Mouse (Mus musculus) brown adipose tissue, adult 24 weeks (tissue): ENCODE results near the gene Arhgap5. TPM values are rescaled to one million over a fixed set of nuclear protein-coding genes. Genes with fewer than 3 reads are reported as not detected.
"Not testable (repeated sequence)": the region's sequence is repeated elsewhere in the genome, so short reads cannot be mapped to it uniquely, and the experiment has no call there.

Experiments
- H3K27ac ChIP-seq: fragments of 200-500 bp; replicated peaks from 2 replicates; pipeline ENCODE4 v1.5.1; 2012; ENCODE audit warnings: low read depth, mild to moderate bottlenecking, low read length
- H3K4me1 ChIP-seq: fragments of 200-500 bp; 2 replicates; pipeline ENCODE4 v1.6.1; 2012; ENCODE audit warnings: low read length, mixed read lengths; ENCODE audit not compliant: control insufficient read depth, insufficient read depth, insufficient read length
- H3K4me3 ChIP-seq: fragments of 200-500 bp; 2 replicates; pipeline ENCODE4 v1.5.1; 2012; ENCODE audit warnings: low read depth, mild to moderate bottlenecking, low read length, moderate library complexity; ENCODE audit not compliant: insufficient read depth
- polyA plus RNA-seq: library from polyadenylated mRNA; stranded (reverse); fragments of >200 nt; gene quantifications from 2 replicates; pipeline ENCODE4 v1.2.4, GENCODE M21; 2012; ENCODE audit not compliant: missing spikeins, insufficient read depth, insufficient read length

Gene Arhgap5
- polyA plus RNA-seq, 1 experiment: 97.3 TPM

- H3K4me1 ChIP-seq: no peaks in the 10 kb centered on the region
- H3K27ac ChIP-seq: no peak overlapping the region
- H3K4me3 ChIP-seq: no peak overlapping the region
These were observed 1.6 kb upstream of the Arhgap5 start for GRCm38 (mm10) chr12:52502161-52502560.

GRCm38 (mm10) chr12:52503131-52503455 lies 679 bp upstream of the Arhgap5 start:
- Histone ChIP-seq H3K27ac (peak overlapping the region; percentile 67), H3K4me3 (peak overlapping the region; percentile 70), H3K4me1 (no peaks in the 10 kb centered on the region)

- Histone ChIP-seq H3K4me3 (peak overlapping the region; percentile 72), H3K4me1 (no peaks in the 10 kb centered on the region), H3K27ac (peak overlapping the region; percentile 66)
These were observed 784 bp downstream of the Arhgap5 start for GRCm38 (mm10) chr12:52504331-52505181.

GRCm38 (mm10) chr12:52524699-52525098 lies 20.9 kb downstream of the Arhgap5 start:
- H3K27ac ChIP-seq: no peak overlapping the region
- no peak overlapping the region for H3K4me3 ChIP-seq
- no peaks in the 10 kb centered on the region for H3K4me1 ChIP-seq

- Histone ChIP-seq H3K4me1 (no peaks in the 10 kb centered on the region), H3K4me3 (no peak overlapping the region), H3K27ac (no peak overlapping the region)
These were observed 21.7 kb downstream of the Arhgap5 start for GRCm38 (mm10) chr12:52525486-52525885.

- Histone ChIP-seq H3K4me1 (no peaks in the 10 kb centered on the region), H3K4me3 (no peak overlapping the region), H3K27ac (no peak overlapping the region)
These were observed 26.0 kb downstream of the Arhgap5 start for GRCm38 (mm10) chr12:52529740-52530139.

- H3K4me3 ChIP-seq: no peak overlapping the region
- no peaks in the 10 kb centered on the region for H3K4me1 ChIP-seq
- H3K27ac ChIP-seq: no peak overlapping the region
These were observed 37.5 kb downstream of the Arhgap5 start for GRCm38 (mm10) chr12:52541294-52541693.

- H3K4me1 ChIP-seq: no peaks in the 10 kb centered on the region
- no peak overlapping the region for H3K27ac ChIP-seq
- no peak overlapping the region for H3K4me3 ChIP-seq
These were observed 40.8 kb downstream of the Arhgap5 start for GRCm38 (mm10) chr12:52544532-52544931.

GRCm38 (mm10) chr12:52552085-52552484 lies 48.3 kb downstream of the Arhgap5 start:
- no peak overlapping the region for H3K27ac ChIP-seq
- no peaks in the 10 kb centered on the region for H3K4me1 ChIP-seq
- no peak overlapping the region for H3K4me3 ChIP-seq

GRCm38 (mm10) chr12:52555188-52555876 lies 51.6 kb downstream of the Arhgap5 start:
- H3K4me1 ChIP-seq: no peaks in the 10 kb centered on the region
- H3K4me3 ChIP-seq: no peak overlapping the region
- H3K27ac ChIP-seq: no peak overlapping the region

- H3K4me1 ChIP-seq: no peaks in the 10 kb centered on the region
- H3K27ac ChIP-seq: no peak overlapping the region
- no peak overlapping the region for H3K4me3 ChIP-seq
These were observed 61.9 kb downstream of the Arhgap5 start for GRCm38 (mm10) chr12:52565654-52566053.

GRCm38 (mm10) chr12:52573371-52573770 lies 69.6 kb downstream of the Arhgap5 start:
- Histone ChIP-seq H3K4me1 (no peaks in the 10 kb centered on the region), H3K27ac (no peak overlapping the region), H3K4me3 (no peak overlapping the region)

GRCm38 (mm10) chr12:52586466-52586865 lies 82.7 kb downstream of the Arhgap5 start:
- not testable (repeated sequence) for H3K27ac ChIP-seq, H3K4me3 ChIP-seq, H3K4me1 ChIP-seq

- Histone ChIP-seq H3K4me3 (no peak overlapping the region), H3K27ac (no peak overlapping the region), H3K4me1 (no peaks in the 10 kb centered on the region)
These were observed 83.8 kb downstream of the Arhgap5 start for GRCm38 (mm10) chr12:52587473-52588010.

- H3K27ac ChIP-seq: no peak overlapping the region
- H3K4me3 ChIP-seq: no peak overlapping the region
- no peaks in the 10 kb centered on the region for H3K4me1 ChIP-seq
These were observed 91.8 kb downstream of the Arhgap5 start for GRCm38 (mm10) chr12:52595389-52596185.
